Mouse (Mus musculus): Measurements from ENCODE around the gene Tnfsf12. TPM values are rescaled to one million over a fixed set of nuclear protein-coding genes. Genes with fewer than 3 reads are reported as not detected.

Gene Tnfsf12
- polyA plus RNA-seq, 1 experiment = 16.3 TPM

- no peak for TF ChIP-seq CTCF (IDR thresholded peaks at IDR 0.05; ENCODE audit: borderline replicate concordance, control insufficient read depth, extremely low read depth, insufficient read depth, low read length, poor library complexity)
- TF ChIP-seq POLR2A (IDR thresholded peaks at IDR 0.05; ENCODE audit: control insufficient read depth, extremely low read depth, insufficient read depth, low read length, poor library complexity) = no peak
- Histone ChIP-seq H3K4me3 (ENCODE audit: control insufficient read depth, insufficient read depth, low read length) (no peak overlapping the region), H3K4me1 (replicated peaks; ENCODE audit: control insufficient read depth, insufficient read depth, low read length) (peaks cover 17% of the 10 kb centered on the region), H3K27me3 (ENCODE audit: control insufficient read depth, insufficient read depth, low read length) (no peaks in the 10 kb centered on the region), H3K36me3 (ENCODE audit: control insufficient read depth, insufficient read depth, low read length) (peaks cover 41% of the 10 kb centered on the region), H3K27ac (ENCODE audit: control insufficient read depth, insufficient read depth, low read length) (no peak overlapping the region)
- DNase-seq = no peak
- 86% methylated on average over 9 of the region's 9 CpGs for WGBS
Observed at GRCm38 (mm10) chr11:69665457-69665960, 30.1 kb downstream of the Tnfsf12 start.

GRCm38 (mm10) chr11:69664841-69665240 is 30.8 kb downstream of the Tnfsf12 start:
- WGBS = 96% methylated on average over 7 of the region's 7 CpGs
- peaks cover 17% of the 10 kb centered on the region for H3K4me1 ChIP-seq (replicated peaks; ENCODE audit: control insufficient read depth, insufficient read depth, low read length)

GRCm38 (mm10) chr11:69663795-69664194 is 31.9 kb downstream of the Tnfsf12 start:
- WGBS = 79% methylated on average over 6 of the region's 6 CpGs
- Histone ChIP-seq H3K27me3 (ENCODE audit: control insufficient read depth, insufficient read depth, low read length) (no peaks in the 10 kb centered on the region), H3K4me1 (replicated peaks; ENCODE audit: control insufficient read depth, insufficient read depth, low read length) (peaks cover 17% of the 10 kb centered on the region), H3K36me3 (ENCODE audit: control insufficient read depth, insufficient read depth, low read length) (peaks cover 28% of the 10 kb centered on the region), H3K4me3 (ENCODE audit: control insufficient read depth, insufficient read depth, low read length) (no peak overlapping the region), H3K27ac (ENCODE audit: control insufficient read depth, insufficient read depth, low read length) (no peak overlapping the region)
- DNase-seq = no peak
- TF ChIP-seq POLR2A (IDR thresholded peaks at IDR 0.05; ENCODE audit: control insufficient read depth, extremely low read depth, insufficient read depth, low read length, poor library complexity) (no peak), CTCF (IDR thresholded peaks at IDR 0.05; ENCODE audit: borderline replicate concordance, control insufficient read depth, extremely low read depth, insufficient read depth, low read length, poor library complexity) (no peak)

More at GRCm38 (mm10) chr11:69664841-69665240, 30.8 kb downstream of the Tnfsf12 start:
- Histone ChIP-seq H3K27me3 (ENCODE audit: control insufficient read depth, insufficient read depth, low read length) (no peaks in the 10 kb centered on the region), H3K36me3 (ENCODE audit: control insufficient read depth, insufficient read depth, low read length) (peaks cover 35% of the 10 kb centered on the region), H3K27ac (ENCODE audit: control insufficient read depth, insufficient read depth, low read length) (no peak overlapping the region), H3K4me3 (ENCODE audit: control insufficient read depth, insufficient read depth, low read length) (no peak overlapping the region)
- no peak for TF ChIP-seq CTCF (IDR thresholded peaks at IDR 0.05; ENCODE audit: borderline replicate concordance, control insufficient read depth, extremely low read depth, insufficient read depth, low read length, poor library complexity)
- TF ChIP-seq POLR2A (IDR thresholded peaks at IDR 0.05; ENCODE audit: control insufficient read depth, extremely low read depth, insufficient read depth, low read length, poor library complexity) = no peak
- no peak for DNase-seq

- no peaks in the 10 kb centered on the region for H3K27me3 ChIP-seq (ENCODE audit: control insufficient read depth, insufficient read depth, low read length)
- DNase-seq = no peak
- TF ChIP-seq CTCF (IDR thresholded peaks at IDR 0.05; ENCODE audit: borderline replicate concordance, control insufficient read depth, extremely low read depth, insufficient read depth, low read length, poor library complexity) = no peak
- no peak for TF ChIP-seq POLR2A (IDR thresholded peaks at IDR 0.05; ENCODE audit: control insufficient read depth, extremely low read depth, insufficient read depth, low read length, poor library complexity)
- H3K4me3 ChIP-seq (ENCODE audit: control insufficient read depth, insufficient read depth, low read length) = peak overlapping the region; percentile 65
- H3K36me3 ChIP-seq (ENCODE audit: control insufficient read depth, insufficient read depth, low read length) = peaks cover 25% of the 10 kb centered on the region
- H3K4me1 ChIP-seq (replicated peaks; ENCODE audit: control insufficient read depth, insufficient read depth, low read length) = peaks cover 17% of the 10 kb centered on the region
- H3K27ac ChIP-seq (ENCODE audit: control insufficient read depth, insufficient read depth, low read length) = peak overlapping the region; percentile 73
- WGBS = 86% methylated on average over 13 of the region's 13 CpGs
Observed at GRCm38 (mm10) chr11:69662967-69663671, 32.5 kb downstream of the Tnfsf12 start.

GRCm38 (mm10) chr11:69662213-69662966 is 33.3 kb downstream of the Tnfsf12 start, which contains the start of gene Mpdu1:
Gene Mpdu1, minus strand, starts transcription at chr11:69662642.
- Histone ChIP-seq H3K36me3 (ENCODE audit: control insufficient read depth, insufficient read depth, low read length) (peaks cover 18% of the 10 kb centered on the region), H3K27me3 (ENCODE audit: control insufficient read depth, insufficient read depth, low read length) (no peaks in the 10 kb centered on the region), H3K4me3 (ENCODE audit: control insufficient read depth, insufficient read depth, low read length) (peak within 1 kb of the TSS; percentile 65), H3K27ac (ENCODE audit: control insufficient read depth, insufficient read depth, low read length) (peak within 1 kb of the TSS; percentile 87), H3K4me1 (replicated peaks; ENCODE audit: control insufficient read depth, insufficient read depth, low read length) (peaks cover 17% of the 10 kb centered on the region)
- WGBS = under 1% methylated on average over 48 of the region's 48 CpGs
- TF ChIP-seq CTCF (IDR thresholded peaks at IDR 0.05; ENCODE audit: borderline replicate concordance, control insufficient read depth, extremely low read depth, insufficient read depth, low read length, poor library complexity) (peak; percentile 47; the same call in 1 of the 2 replicates), POLR2A (IDR thresholded peaks at IDR 0.05; ENCODE audit: control insufficient read depth, extremely low read depth, insufficient read depth, low read length, poor library complexity) (peak; percentile 88)
- DNase-seq = peak; percentile 90

DNA sequence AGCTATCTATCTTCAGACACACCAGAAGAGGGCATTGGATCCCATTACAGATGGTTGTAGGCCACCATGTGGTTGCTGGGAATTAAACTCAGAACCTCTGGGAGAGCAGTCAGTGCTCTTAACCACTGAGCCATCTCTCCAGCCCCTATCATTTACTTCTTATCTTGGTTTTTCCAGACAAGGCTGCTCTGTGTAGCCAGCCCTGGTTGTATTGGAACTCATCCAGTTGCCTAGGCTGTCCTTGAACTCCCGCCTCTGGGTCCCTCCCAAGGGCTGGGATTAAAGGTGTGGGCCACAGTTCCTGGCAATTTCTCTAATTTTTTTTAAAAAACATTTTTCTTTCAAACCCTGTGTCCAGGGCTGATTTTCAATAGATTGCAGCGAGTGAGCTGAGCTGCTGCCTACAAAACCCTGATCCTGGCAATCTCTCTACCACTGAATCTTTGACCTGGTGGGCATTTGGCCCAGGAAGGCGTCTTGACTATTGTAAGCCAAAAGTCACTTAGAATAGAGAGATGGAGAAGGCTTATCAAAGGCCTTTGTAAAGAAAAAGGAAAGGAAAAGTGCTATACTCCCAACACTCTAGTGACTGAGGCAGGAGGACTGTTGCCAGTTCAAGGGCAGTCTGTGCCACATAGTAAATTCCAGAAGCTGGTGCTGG is 34.3 kb downstream of the Tnfsf12 start:
- no peak for DNase-seq
- no peak overlapping the region for H3K4me3 ChIP-seq (ENCODE audit: control insufficient read depth, insufficient read depth, low read length)
- H3K36me3 ChIP-seq (ENCODE audit: control insufficient read depth, insufficient read depth, low read length) = peaks cover 22% of the 10 kb centered on the region
- H3K27ac ChIP-seq (ENCODE audit: control insufficient read depth, insufficient read depth, low read length) = no peak overlapping the region
- TF ChIP-seq POLR2A (IDR thresholded peaks at IDR 0.05; ENCODE audit: control insufficient read depth, extremely low read depth, insufficient read depth, low read length, poor library complexity) = no peak
- TF ChIP-seq CTCF (IDR thresholded peaks at IDR 0.05; ENCODE audit: borderline replicate concordance, control insufficient read depth, extremely low read depth, insufficient read depth, low read length, poor library complexity) = no peak
- WGBS = 84% methylated on average over 3 of the region's 3 CpGs
- no peaks in the 10 kb centered on the region for H3K27me3 ChIP-seq (ENCODE audit: control insufficient read depth, insufficient read depth, low read length)
- H3K4me1 ChIP-seq (replicated peaks; ENCODE audit: control insufficient read depth, insufficient read depth, low read length) = peaks cover 17% of the 10 kb centered on the region
